Mouse (Mus musculus) left cerebral cortex, adult 6 months (tissue): Measurements from ENCODE around the gene Fkrp. TPM values are rescaled to one million over a fixed set of nuclear protein-coding genes. Genes with fewer than 3 reads are reported as not detected.

Source experiments
- long read RNA-seq, 2 experiments: library from polyadenylated mRNA; unstranded; transcript quantifications; one replicate each; pipeline ENCODE4 v2.0.0; 2019 to 2020
- polyA plus RNA-seq: library from polyadenylated mRNA; unstranded; fragments of <200 nt; fragmentation: Nextera tagmentation; gene quantifications from 2 replicates; pipeline ENCODE4 v1.2.3, GENCODE M21; 2021

The Fkrp gene
- polyA plus RNA-seq = 22.6 and 23.2 TPM in 2 replicates
- long read RNA-seq, experiment 1, transcript Fkrp-201 (3 exons, 2,827 nt) = major isoform, 76 of 158 reads
- long read RNA-seq, experiment 1, partial matches to known transcripts = 7 of 158 reads
- long read RNA-seq, experiment 1, other reads (novel, unspliced or antisense) = 75 of 158 reads
- long read RNA-seq, experiment 2, transcript Fkrp-201 (3 exons, 2,827 nt) = major isoform, 12 of 45 reads
- long read RNA-seq, experiment 2, partial matches to known transcripts = 2 of 45 reads
- long read RNA-seq, experiment 2, other reads (novel, unspliced or antisense) = 31 of 45 reads

DNA sequence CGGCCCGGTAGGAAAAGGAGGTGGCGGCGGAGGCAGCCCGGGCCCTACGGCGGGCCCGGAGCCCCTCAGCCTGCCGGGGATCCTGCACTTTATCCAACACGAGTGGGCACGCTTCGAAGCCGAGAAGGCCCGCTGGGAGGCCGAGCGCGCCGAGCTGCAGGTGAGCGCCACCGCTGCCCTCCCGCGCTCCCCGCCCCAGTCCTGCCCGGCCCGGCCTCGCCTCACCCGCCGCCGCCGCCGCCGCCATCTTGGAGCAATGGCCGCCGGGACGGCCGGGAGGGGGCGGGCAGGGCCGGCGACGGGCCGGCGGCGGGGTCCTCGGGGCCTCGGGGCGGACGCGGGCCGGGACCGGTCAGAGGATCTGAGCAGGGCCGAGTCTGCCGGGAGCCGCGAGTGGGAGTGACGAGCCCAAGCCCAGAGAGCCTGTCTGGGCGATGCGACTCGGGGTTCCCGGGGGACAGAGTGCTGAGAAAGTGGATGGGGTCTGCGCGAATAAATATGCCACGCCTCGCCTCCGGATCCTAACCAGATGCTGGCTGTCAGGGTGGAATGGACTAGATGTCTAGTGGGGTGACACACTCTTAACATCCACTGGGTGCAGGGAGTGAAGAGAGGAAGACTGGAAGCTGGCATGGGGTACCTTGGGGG is at the start of gene Fkrp:
Fkrp (minus strand) TSS at position 258 of the 648 bp plus-strand sequence.

DNA sequence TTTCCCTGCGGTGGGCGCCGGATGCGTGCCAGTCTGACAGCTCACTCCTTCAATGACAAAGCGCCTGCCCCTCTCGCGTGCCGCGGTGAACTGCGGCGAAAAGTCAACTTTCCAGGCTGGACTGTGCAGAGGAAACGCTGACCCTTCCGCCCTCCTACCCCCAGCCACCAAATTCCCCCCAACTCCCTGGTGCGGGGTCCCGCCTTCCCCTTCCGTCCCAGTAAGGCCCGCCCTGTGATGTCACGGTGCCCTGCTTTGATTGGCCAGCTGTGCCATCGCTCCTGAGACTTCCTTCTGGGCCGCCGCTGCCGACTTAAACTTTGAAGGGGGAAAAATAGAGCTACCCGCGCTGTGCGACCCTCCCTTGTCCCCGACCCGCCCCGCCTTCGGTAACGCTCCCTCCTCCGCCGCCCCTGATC is 26.1 kb upstream of the Fkrp start, which contains the start of gene Prkd2:
Prkd2 (plus strand) TSS at position 258 of the 419 bp plus-strand sequence.

DNA sequence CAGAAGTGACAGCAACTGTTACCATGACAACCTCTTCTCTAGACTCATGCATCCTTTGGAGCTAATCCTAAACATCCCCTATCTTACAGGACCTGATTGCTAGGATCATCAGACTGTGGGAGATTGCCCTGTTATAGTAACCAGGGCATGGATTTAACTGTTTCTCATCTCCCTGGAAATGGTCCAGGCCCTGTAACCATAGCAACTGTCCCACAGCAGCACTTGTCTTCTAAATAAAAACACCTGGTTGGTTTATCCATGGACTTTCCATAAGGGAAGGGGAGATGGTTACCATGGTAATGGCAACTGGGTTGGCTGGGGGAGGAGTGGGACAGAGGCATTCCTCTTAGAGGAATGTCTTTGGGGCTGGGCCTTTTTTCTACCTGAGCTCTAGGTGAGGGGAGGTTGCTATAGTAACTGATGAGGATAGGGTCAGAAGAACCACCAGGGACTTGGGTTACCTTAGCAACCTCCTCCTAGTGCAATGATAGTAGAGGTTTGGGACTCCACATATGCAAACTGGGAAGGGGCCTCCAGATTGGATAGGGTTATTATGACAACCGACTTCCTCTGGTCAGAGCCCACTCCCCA is 1.1 kb downstream of the Fkrp start, which contains the start of gene Strn4:
Strn4 (plus strand) TSS at position 539 of the 591 bp plus-strand sequence.

DNA sequence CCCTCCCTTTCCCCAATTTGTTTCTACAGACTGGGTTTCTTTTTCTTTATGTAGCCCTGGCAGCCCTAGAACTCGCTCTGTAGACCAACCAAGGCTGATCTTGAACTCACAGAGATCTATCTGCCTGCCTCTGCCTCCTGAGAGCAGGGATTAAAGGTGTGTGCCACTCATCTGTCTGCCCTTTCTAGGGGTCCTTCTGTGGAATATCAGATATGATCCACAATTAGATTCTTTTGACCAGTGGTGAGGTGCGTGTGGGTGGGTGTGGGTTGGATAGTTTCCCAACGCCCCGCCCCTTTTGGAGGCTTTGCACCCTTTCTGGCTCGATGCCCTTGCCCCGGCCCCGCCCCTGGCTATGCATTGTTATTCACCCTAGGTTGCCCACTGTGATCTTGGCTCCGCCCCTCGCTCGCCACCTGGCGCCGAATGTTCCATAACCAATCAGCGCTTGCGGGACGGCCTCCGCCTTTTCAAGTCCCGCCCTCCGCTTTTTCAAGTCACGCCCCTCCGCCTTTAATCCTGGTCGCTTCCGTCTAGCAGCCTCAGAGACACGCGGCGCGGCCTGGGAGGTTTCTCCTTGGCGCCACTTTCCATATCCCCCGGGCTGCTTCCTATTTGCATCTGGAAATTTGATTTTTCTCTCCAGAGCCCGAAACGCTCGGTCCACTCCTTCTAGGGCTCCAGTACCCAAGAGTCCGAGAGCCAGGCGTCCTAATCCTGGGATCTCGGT is 35.5 kb downstream of the Fkrp start, which contains the start of gene Slc1a5:
Slc1a5 (plus strand) TSS at position 516 of the 730 bp plus-strand sequence.

Other genes with a start within 250 kb of the Fkrp start
- gene Arhgap35, start 201.7 kb downstream of the Fkrp start, polyA plus RNA-seq = 11.7 and 14.0 TPM in 2 replicates
- gene Ceacam15, start 141.0 kb downstream of the Fkrp start, polyA plus RNA-seq = 0.18 TPM in 1 of 2 replicates, not detected in the other
- gene Ceacam9, start 94.8 kb downstream of the Fkrp start, polyA plus RNA-seq = 0.23 and 0.48 TPM in 2 replicates
- 462 and 560 TPM in 2 replicates for gene Ap2s1, start 78.3 kb downstream of the Fkrp start, polyA plus RNA-seq
- 0.74 and 1.7 TPM in 2 replicates for gene Slc1a5, start 35.4 kb downstream of the Fkrp start, polyA plus RNA-seq
- gene Strn4, start 843 bp downstream of the Fkrp start, polyA plus RNA-seq = 39.6 and 117 TPM in 2 replicates
- 0.92 and 1.4 TPM in 2 replicates for gene Prkd2, start 26.2 kb upstream of the Fkrp start, polyA plus RNA-seq
- 11.7 and 14.8 TPM in 2 replicates for gene Dact3, start 58.6 kb upstream of the Fkrp start, polyA plus RNA-seq
- gene Gng8, start 75.1 kb upstream of the Fkrp start, polyA plus RNA-seq = 4.2 and 7.8 TPM in 2 replicates
- not detected in 2 replicates for gene Ptgir, start 89.8 kb upstream of the Fkrp start, polyA plus RNA-seq
- gene Calm3, start 107.4 kb upstream of the Fkrp start, polyA plus RNA-seq = 463 and 548 TPM in 2 replicates
- 78.1 and 86.9 TPM in 2 replicates for gene Pnmal2, start 128.0 kb upstream of the Fkrp start, polyA plus RNA-seq
- gene Pnmal1, start 142.9 kb upstream of the Fkrp start, polyA plus RNA-seq = 54.7 and 66.6 TPM in 2 replicates
- 12.2 and 12.7 TPM in 2 replicates for gene Gm42372, start 166.4 kb upstream of the Fkrp start, polyA plus RNA-seq
- gene Ccdc8, start 176.0 kb upstream of the Fkrp start, polyA plus RNA-seq = 0.26 and 0.40 TPM in 2 replicates
- gene Ppp5c, start 211.2 kb upstream of the Fkrp start, polyA plus RNA-seq = 143 and 174 TPM in 2 replicates
- 0.82 and 1.1 TPM in 2 replicates for gene Hif3a, start 245.7 kb upstream of the Fkrp start, polyA plus RNA-seq